ENCODE assay signal across 22 mouse cellular contexts in genomic region chr13:102576871-102577662, GRCm38 (mm10).
A peak's percentile ranks its signal among the peaks of the same experiment; 100 is the strongest.
DNase-seq lines count a peak whose midpoint lies in the region; ATAC-seq lines count a peak whose summit lies in the region.
"Had no signal": no experiment of that assay in that cellular context is flagged by ENCODE, and none has a peak within 500 bp of the region (broad histone marks: within the 10 kb centered on the region; RNA-seq: fewer than 3 reads in every experiment).

No protein-coding gene starts in this region.

- H3K4me1 ChIP-seq in embryonic facial prominence, embryonic 11.5 days (ENCODE audit: control insufficient read depth, insufficient read depth, low read length), result no peaks in the 10 kb centered on the region
- H3K4me1 ChIP-seq in embryonic facial prominence, embryonic 10.5 days, result peaks cover 20% of the 10 kb centered on the region
- H3K4me1 ChIP-seq in limb, embryonic 15.5 days, result peaks cover 16% of the 10 kb centered on the region
- H3K4me1 ChIP-seq in midbrain, embryonic 13.5 days (replicated peaks), result peaks cover 4% of the 10 kb centered on the region

- no peak for ATAC-seq in embryonic facial prominence, embryonic 11.5 days (replicated peaks; ENCODE audit: insufficient number of reproducible peaks, low FRiP score, low TSS enrichment, low read depth)
- peak; percentile 73; the same call in 1 of the 2 replicates for ATAC-seq in limb, embryonic 15.5 days (ENCODE audit: insufficient number of reproducible peaks, low FRiP score, low TSS enrichment, low read depth)
- no peak for ATAC-seq in midbrain, embryonic 13.5 days
- ATAC-seq: forebrain, embryonic 14.5 days; intestine, postnatal 0 days had no signal

- no peak overlapping the region for H3K27ac ChIP-seq in embryonic facial prominence, embryonic 11.5 days (replicated peaks; ENCODE audit: low read depth, low read length)
- no peak overlapping the region for H3K27ac ChIP-seq in embryonic facial prominence, embryonic 10.5 days (replicated peaks)
- no peak overlapping the region for H3K27ac ChIP-seq in limb, embryonic 15.5 days
- no peak overlapping the region for H3K27ac ChIP-seq in midbrain, embryonic 13.5 days
- H3K27ac ChIP-seq: forebrain, embryonic 10.5 days; heart, adult 2 months; heart, embryonic 15.5 days; hindbrain, embryonic 13.5 days had no signal

- no peak overlapping the region for H3K9ac ChIP-seq in embryonic facial prominence, embryonic 11.5 days (replicated peaks; ENCODE audit: low read length)
- H3K9ac ChIP-seq in limb, embryonic 15.5 days, result no peak overlapping the region
- no peak overlapping the region for H3K9ac ChIP-seq in midbrain, embryonic 13.5 days (replicated peaks)
- H3K9ac ChIP-seq: heart, embryonic 15.5 days; hindbrain, embryonic 13.5 days had no signal

- WGBS in embryonic facial prominence, embryonic 11.5 days, result 40% methylated on average over 7 of the region's 7 CpGs
- 55% methylated on average over 7 of the region's 7 CpGs for WGBS in embryonic facial prominence, embryonic 10.5 days
- 26% methylated on average over 7 of the region's 7 CpGs for WGBS in limb, embryonic 15.5 days
- 83% methylated on average over 7 of the region's 7 CpGs for WGBS in midbrain, embryonic 13.5 days

- peak; percentile 35 for DNase-seq in embryonic facial prominence, embryonic 11.5 days (ENCODE audit: low spot score)
- DNase-seq in embryonic facial prominence, embryonic 10.5 days (ENCODE audit: low spot score), result no peak
- DNase-seq in embryo, embryonic 10.5 days (ENCODE audit: low spot score), result peak; percentile 43
- peak; percentile 28 for DNase-seq in hindlimb bud, embryonic 11.5 days (ENCODE audit: extremely low spot score, low read depth, low spot score)
- DNase-seq in lung, adult 18-20 months, result no peak
- no peak for DNase-seq in retina, postnatal 1 day
- DNase-seq: adrenal gland, adult 8-10 months; cerebellum, adult 11 months; cerebellum, adult 8-10 months; cerebellum, postnatal 14 days; gastrocnemius, postnatal 14 days; heart, adult 2 months; heart, postnatal 14 days had no signal

- no peaks in the 10 kb centered on the region for H3K9me3 ChIP-seq in embryonic facial prominence, embryonic 11.5 days (replicated peaks; ENCODE audit: control insufficient read depth, low read length)
- no peaks in the 10 kb centered on the region for H3K9me3 ChIP-seq in embryonic facial prominence, embryonic 10.5 days
- no peaks in the 10 kb centered on the region for H3K9me3 ChIP-seq in limb, embryonic 15.5 days
- H3K9me3 ChIP-seq in midbrain, embryonic 13.5 days, result no peaks in the 10 kb centered on the region
- H3K9me3 ChIP-seq: forebrain, embryonic 10.5 days; G1E; heart, embryonic 15.5 days; hindbrain, embryonic 13.5 days had no signal

- H3K27me3 ChIP-seq in embryonic facial prominence, embryonic 11.5 days (ENCODE audit: control insufficient read depth, insufficient read depth, low read length), result no peaks in the 10 kb centered on the region
- H3K27me3 ChIP-seq in embryonic facial prominence, embryonic 10.5 days (replicated peaks; ENCODE audit: low read depth, poor library complexity, severe bottlenecking), result peaks cover 75% of the 10 kb centered on the region
- no peaks in the 10 kb centered on the region for H3K27me3 ChIP-seq in limb, embryonic 15.5 days
- H3K27me3 ChIP-seq in midbrain, embryonic 13.5 days, result no peaks in the 10 kb centered on the region
- H3K27me3 ChIP-seq: heart, embryonic 15.5 days; hindbrain, embryonic 13.5 days had no signal

- no peaks in the 10 kb centered on the region for H3K36me3 ChIP-seq in embryonic facial prominence, embryonic 11.5 days (replicated peaks; ENCODE audit: control insufficient read depth, insufficient read depth, low read depth, low read length)
- no peaks in the 10 kb centered on the region for H3K36me3 ChIP-seq in embryonic facial prominence, embryonic 10.5 days (replicated peaks)
- no peaks in the 10 kb centered on the region for H3K36me3 ChIP-seq in limb, embryonic 15.5 days
- H3K36me3 ChIP-seq in midbrain, embryonic 13.5 days, result no peaks in the 10 kb centered on the region
- H3K36me3 ChIP-seq: forebrain, embryonic 10.5 days; G1E; heart, embryonic 15.5 days; hindbrain, embryonic 13.5 days had no signal

- H3K4me3 ChIP-seq in embryonic facial prominence, embryonic 11.5 days (ENCODE audit: low read depth, low read length), result no peak overlapping the region
- no peak overlapping the region for H3K4me3 ChIP-seq in embryonic facial prominence, embryonic 10.5 days
- H3K4me3 ChIP-seq in limb, embryonic 15.5 days, result no peak overlapping the region
- H3K4me3 ChIP-seq in midbrain, embryonic 13.5 days (replicated peaks), result no peak overlapping the region
- H3K4me3 ChIP-seq: forebrain, embryonic 10.5 days; heart, adult 2 months; heart, embryonic 15.5 days; hindbrain, embryonic 13.5 days had no signal

- no peak overlapping the region for H3K4me2 ChIP-seq in embryonic facial prominence, embryonic 11.5 days (ENCODE audit: low read depth, low read length)
- no peak overlapping the region for H3K4me2 ChIP-seq in limb, embryonic 15.5 days
- H3K4me2 ChIP-seq in midbrain, embryonic 13.5 days (replicated peaks), result no peak overlapping the region
- H3K4me2 ChIP-seq: heart, embryonic 11.5 days; heart, embryonic 15.5 days; hindbrain, embryonic 13.5 days had no signal

Comparison
In these comparisons a context has a peak if more than half of its experiments do, and no peak if none do; other contexts are left out.
1. DNase-seq: peak in embryonic facial prominence, embryonic 11.5 days (single experiment), embryo, embryonic 10.5 days (single experiment) and hindlimb bud, embryonic 11.5 days (single experiment); none in embryonic facial prominence, embryonic 10.5 days (single experiment), lung, adult 18-20 months (0 of 2) and retina, postnatal 1 day (single experiment).